Mouse (Mus musculus): Measurements from ENCODE around the gene Gm10283. TPM values are rescaled to one million over a fixed set of nuclear protein-coding genes. Genes with fewer than 3 reads are reported as not detected.

Gene Gm10283
- polyA plus RNA-seq, 1 experiment: not detected

DNA sequence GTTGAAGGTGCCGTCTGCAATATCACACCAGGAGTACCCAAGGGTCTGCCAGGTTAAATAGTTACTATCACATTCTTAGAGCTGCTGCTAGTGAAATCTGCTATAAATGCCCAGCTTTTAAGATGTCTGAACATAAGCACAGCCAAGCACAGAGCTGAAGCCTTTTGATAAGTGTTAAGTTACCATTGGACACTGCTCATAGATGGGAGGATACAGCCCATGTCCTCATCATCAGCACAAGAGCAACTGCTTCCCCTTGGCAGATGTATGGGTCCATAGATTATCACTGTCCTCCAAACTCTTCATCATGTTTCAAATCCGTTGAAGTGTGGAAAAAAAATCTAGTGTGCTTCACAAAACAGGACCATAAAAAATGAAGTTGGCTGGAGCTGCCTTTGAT is 53.7 kb downstream of the Gm10283 start:
- TF ChIP-seq POLR2A (IDR thresholded peaks at IDR 0.05; ENCODE audit: low read depth, low read length) (no peak), CTCF (IDR thresholded peaks at IDR 0.05; ENCODE audit: borderline replicate concordance, insufficient read depth, low read length) (no peak)
- Histone ChIP-seq H3K4me3 (ENCODE audit: insufficient read depth, low read length) (no peak overlapping the region), H3K27ac (ENCODE audit: insufficient read depth, low read length) (no peak overlapping the region), H3K4me1 (ENCODE audit: control insufficient read depth, insufficient read depth, low read length) (no peaks in the 10 kb centered on the region)

DNA sequence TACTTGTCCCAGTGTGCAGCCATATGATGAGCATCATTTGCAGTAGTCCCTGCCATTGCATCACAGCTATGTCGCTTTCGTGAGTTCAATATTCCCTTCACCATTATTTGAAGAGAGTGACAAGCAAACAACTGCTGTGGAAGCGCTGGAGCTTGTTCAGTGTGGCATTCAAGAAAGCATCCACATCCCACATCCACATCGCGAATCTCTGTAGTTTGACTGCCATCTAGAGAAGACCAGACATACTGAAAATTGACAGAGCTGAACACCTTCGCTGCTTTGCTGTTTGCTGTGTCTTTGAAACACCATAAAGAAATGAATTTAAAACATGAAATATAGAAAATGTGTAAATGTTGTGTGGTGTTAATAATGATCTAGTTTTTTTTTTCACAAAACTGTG is 58.0 kb downstream of the Gm10283 start:
- no peaks in the 10 kb centered on the region for H3K4me1 ChIP-seq (ENCODE audit: control insufficient read depth, insufficient read depth, low read length)
- no peak overlapping the region for H3K27ac ChIP-seq (ENCODE audit: insufficient read depth, low read length)
- H3K4me3 ChIP-seq (ENCODE audit: insufficient read depth, low read length): no peak overlapping the region
- TF ChIP-seq POLR2A (IDR thresholded peaks at IDR 0.05; ENCODE audit: low read depth, low read length): no peak

DNA sequence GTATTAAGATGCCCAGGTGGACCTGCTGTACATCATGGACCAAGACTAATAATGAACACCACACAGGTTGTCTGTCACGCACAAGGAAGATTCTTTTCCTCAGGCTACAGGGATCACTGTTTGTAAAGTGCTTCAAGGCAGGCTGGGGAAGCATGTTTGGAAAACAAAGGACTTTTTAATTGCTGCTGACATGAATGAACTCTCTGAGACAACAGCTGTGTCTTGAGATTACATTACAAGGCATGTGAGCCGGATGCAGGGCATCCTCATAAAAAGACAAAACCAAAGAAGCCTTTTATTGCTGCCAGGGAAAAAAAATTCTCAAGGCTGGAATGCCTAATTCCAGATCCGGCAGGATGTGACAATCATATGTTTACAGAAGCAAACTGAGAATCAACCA is 64.4 kb downstream of the Gm10283 start:
- no peak for TF ChIP-seq POLR2A (IDR thresholded peaks at IDR 0.05; ENCODE audit: low read depth, low read length)
- TF ChIP-seq CTCF (IDR thresholded peaks at IDR 0.05; ENCODE audit: borderline replicate concordance, insufficient read depth, low read length): no peak
- Histone ChIP-seq H3K4me1 (ENCODE audit: control insufficient read depth, insufficient read depth, low read length) (no peaks in the 10 kb centered on the region), H3K27ac (ENCODE audit: insufficient read depth, low read length) (no peak overlapping the region), H3K4me3 (ENCODE audit: insufficient read depth, low read length) (no peak overlapping the region)

DNA sequence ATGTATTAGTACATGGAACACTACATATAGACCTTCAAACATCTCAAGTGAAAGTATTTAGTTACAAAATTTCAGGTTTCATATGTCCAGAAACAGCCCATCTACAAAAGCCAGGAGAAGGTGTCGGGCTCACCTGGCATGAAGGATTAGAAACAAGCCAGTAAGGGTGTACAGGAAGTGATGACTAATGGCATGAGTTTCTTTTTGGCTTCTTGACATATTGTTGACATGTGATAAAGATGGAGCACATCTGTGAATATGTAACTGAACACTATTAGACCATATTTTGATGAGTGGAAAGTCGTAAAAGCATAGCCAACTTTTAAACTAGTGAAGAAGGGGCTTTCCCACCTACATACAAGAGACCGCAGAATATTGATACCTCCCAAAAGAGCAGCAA is 66.1 kb downstream of the Gm10283 start:
- H3K4me3 ChIP-seq (ENCODE audit: insufficient read depth, low read length): no peak overlapping the region
- TF ChIP-seq CTCF (IDR thresholded peaks at IDR 0.05; ENCODE audit: borderline replicate concordance, insufficient read depth, low read length) (no peak), POLR2A (IDR thresholded peaks at IDR 0.05; ENCODE audit: low read depth, low read length) (no peak)
- no peak overlapping the region for H3K27ac ChIP-seq (ENCODE audit: insufficient read depth, low read length)
- H3K4me1 ChIP-seq (ENCODE audit: control insufficient read depth, insufficient read depth, low read length): no peaks in the 10 kb centered on the region

DNA sequence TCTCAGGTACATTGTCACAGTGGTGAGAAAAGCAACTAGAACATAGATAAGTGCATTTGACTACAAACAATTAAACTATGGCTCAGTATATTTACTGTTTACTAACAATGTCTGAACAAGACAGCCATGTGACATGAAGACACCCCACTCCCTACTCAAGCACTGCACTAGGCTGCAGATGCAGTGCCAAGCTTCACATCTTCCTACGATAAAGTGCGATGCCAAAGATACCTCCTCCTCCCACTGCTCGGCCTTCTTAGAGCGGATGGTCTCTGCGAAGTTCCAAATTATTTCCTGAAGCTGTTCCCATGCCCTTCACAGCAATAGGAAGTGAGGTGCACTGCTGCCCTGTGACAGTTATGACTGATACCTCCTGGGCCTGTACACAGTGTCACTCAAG is 70.3 kb downstream of the Gm10283 start:
- TF ChIP-seq POLR2A (IDR thresholded peaks at IDR 0.05; ENCODE audit: low read depth, low read length) (no peak), CTCF (IDR thresholded peaks at IDR 0.05; ENCODE audit: borderline replicate concordance, insufficient read depth, low read length) (no peak)
- no peak overlapping the region for H3K4me3 ChIP-seq (ENCODE audit: insufficient read depth, low read length)
- no peak overlapping the region for H3K27ac ChIP-seq (ENCODE audit: insufficient read depth, low read length)
- no peaks in the 10 kb centered on the region for H3K4me1 ChIP-seq (ENCODE audit: control insufficient read depth, insufficient read depth, low read length)

DNA sequence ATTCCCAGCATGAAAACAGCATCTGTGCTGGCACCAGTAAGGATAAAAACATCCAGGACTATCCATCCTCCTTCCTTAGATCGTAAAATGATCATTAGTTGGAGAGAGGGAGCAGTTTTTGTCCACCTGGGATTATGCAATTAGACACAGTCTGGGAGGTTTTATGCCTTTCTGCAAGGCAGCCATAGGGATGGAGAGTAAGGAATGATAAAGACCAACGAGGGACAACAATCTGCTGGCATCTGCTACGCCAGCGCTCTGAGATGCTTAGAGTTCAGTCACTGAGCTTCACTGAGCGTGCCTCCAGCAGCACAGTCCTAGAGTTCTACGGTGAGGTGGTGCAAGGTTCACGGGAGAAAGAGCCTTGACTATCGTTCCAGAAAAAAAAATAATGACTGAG is 96.6 kb downstream of the Gm10283 start:
- no peak overlapping the region for H3K27ac ChIP-seq (ENCODE audit: insufficient read depth, low read length)
- TF ChIP-seq POLR2A (IDR thresholded peaks at IDR 0.05; ENCODE audit: low read depth, low read length) (no peak), CTCF (IDR thresholded peaks at IDR 0.05; ENCODE audit: borderline replicate concordance, insufficient read depth, low read length) (no peak)
- no peak overlapping the region for H3K4me3 ChIP-seq (ENCODE audit: insufficient read depth, low read length)
- H3K4me1 ChIP-seq (ENCODE audit: control insufficient read depth, insufficient read depth, low read length): no peaks in the 10 kb centered on the region

DNA sequence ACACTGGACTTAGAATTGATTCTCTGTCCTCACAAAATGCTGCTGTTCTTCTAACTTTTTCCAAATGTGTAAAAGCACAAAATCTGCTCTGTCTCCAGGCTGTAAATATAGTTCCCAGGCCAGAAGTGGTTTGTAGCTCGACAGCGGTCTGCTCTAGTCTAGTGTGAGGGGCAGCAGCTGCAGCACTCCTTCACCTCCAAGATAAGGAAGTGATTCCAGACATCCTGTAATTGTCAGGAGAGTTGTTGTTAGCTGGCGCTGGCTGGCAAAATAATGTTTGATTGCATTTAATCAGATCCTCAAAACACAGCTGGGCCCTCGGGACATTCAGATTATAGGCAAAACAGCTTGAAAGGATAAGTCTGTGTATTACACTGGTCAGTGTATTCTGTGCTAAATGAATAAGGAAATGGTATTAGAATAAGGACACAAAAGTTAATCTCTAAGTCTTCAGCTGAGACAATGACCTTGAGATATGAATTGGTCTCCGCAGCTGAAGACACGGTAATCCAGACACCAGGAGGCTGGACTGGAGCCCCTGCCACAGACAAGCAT is 97.9 kb downstream of the Gm10283 start:
- Histone ChIP-seq H3K27ac (ENCODE audit: insufficient read depth, low read length) (no peak overlapping the region), H3K4me1 (ENCODE audit: control insufficient read depth, insufficient read depth, low read length) (no peaks in the 10 kb centered on the region), H3K4me3 (ENCODE audit: insufficient read depth, low read length) (no peak overlapping the region)
- TF ChIP-seq POLR2A (IDR thresholded peaks at IDR 0.05; ENCODE audit: low read depth, low read length): no peak
- no peak for TF ChIP-seq CTCF (IDR thresholded peaks at IDR 0.05; ENCODE audit: borderline replicate concordance, insufficient read depth, low read length)

DNA sequence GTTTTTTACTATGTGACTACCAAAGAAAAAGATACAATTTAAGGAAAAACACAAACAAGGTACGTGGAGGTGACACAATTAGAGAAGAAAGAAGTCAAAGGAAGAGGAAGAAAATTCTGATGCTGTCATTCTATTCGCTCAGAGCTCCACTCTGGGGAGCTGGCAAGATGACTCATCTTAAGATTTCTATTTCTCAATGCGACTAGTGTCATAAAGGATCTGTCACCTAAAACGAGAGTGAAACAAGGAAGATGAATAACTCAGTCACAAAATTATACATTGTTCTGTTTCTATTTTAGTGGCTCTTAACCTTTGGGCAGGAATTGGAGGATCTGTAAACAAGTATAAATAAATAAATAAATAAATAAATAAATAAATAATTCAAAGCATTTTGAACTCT is 109.3 kb downstream of the Gm10283 start:
- no peak for TF ChIP-seq CTCF (IDR thresholded peaks at IDR 0.05; ENCODE audit: borderline replicate concordance, insufficient read depth, low read length)
- no peak for TF ChIP-seq POLR2A (IDR thresholded peaks at IDR 0.05; ENCODE audit: low read depth, low read length)
- Histone ChIP-seq H3K27ac (ENCODE audit: insufficient read depth, low read length) (no peak overlapping the region), H3K4me3 (ENCODE audit: insufficient read depth, low read length) (no peak overlapping the region), H3K4me1 (ENCODE audit: control insufficient read depth, insufficient read depth, low read length) (no peaks in the 10 kb centered on the region)

DNA sequence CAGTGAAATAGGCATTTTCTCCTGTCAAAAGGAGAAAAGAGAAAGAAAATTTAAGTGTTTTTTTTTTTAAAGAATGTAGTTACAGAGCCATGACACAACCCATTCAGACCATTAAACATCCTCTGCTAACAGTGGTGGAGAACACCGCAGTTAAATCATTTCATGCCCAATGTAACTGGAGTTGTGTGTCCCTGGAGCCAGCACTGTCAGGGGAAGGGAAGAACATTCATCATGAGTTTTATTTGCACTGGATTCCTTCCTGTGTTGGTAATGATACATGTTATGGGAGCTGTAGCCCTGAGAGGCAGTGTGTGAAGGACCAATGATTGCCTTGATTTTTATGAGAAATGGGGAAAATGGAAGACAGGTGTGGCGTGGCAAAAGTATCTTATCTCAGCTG is 116.4 kb downstream of the Gm10283 start:
- TF ChIP-seq CTCF (IDR thresholded peaks at IDR 0.05; ENCODE audit: borderline replicate concordance, insufficient read depth, low read length) (no peak), POLR2A (IDR thresholded peaks at IDR 0.05; ENCODE audit: low read depth, low read length) (no peak)
- Histone ChIP-seq H3K4me3 (ENCODE audit: insufficient read depth, low read length) (no peak overlapping the region), H3K4me1 (ENCODE audit: control insufficient read depth, insufficient read depth, low read length) (no peaks in the 10 kb centered on the region), H3K27ac (ENCODE audit: insufficient read depth, low read length) (no peak overlapping the region)

Other genes starting within 250 kb of the Gm10283 start
- gene Aadat, start 2.7 kb upstream of the Gm10283 start, polyA plus RNA-seq (2011; ENCODE audit: insufficient read length, low read depth, missing spikeins): 1.2 and 2.1 TPM in 2 replicates
- gene Mfap3l, start 129.6 kb upstream of the Gm10283 start, polyA plus RNA-seq (2011; ENCODE audit: insufficient read length, low read depth, missing spikeins): 9.1 and 20.9 TPM in 2 replicates

All from embryonic fibroblast, embryonic 13.5 days (primary cell).